Mouse (Mus musculus) central nervous system, embryonic 18 days (tissue): Measurements from ENCODE around the gene Svep1. TPM values are rescaled to one million over a fixed set of nuclear protein-coding genes. Genes with fewer than 3 reads are reported as not detected.

ENCODE experiments used
- polyA plus RNA-seq: library from polyadenylated mRNA; depleted of rRNA; stranded (reverse); fragments of >200 nt; gene quantifications from 2 replicates; pipeline ENCODE4 v1.2.3, GENCODE M21; 2012; rRNA removed

The Svep1 gene
- polyA plus RNA-seq, result 1.1 and 1.5 TPM in 2 replicates

GRCm38 (mm10) chr4:58206115-58206945 is at the start of gene Svep1:
Gene Svep1, minus strand, starts transcription at chr4:58206859.

GRCm38 (mm10) chr4:58009024-58009423 is 197.6 kb downstream of the Svep1 start, which contains the start of gene Txndc8:
Gene Txndc8, minus strand, starts transcription at chr4:58009124.

Other genes starting within 250 kb of the Svep1 start
- gene Txndc8, start 197.7 kb downstream of the Svep1 start, polyA plus RNA-seq, result not detected in 2 replicates
- 0.18 and 0.37 TPM in 2 replicates for gene Musk, start 79.1 kb upstream of the Svep1 start, polyA plus RNA-seq